Mouse (Mus musculus): ENCODE measurements around the gene Hbq1a. TPM values are rescaled to one million over a fixed set of nuclear protein-coding genes. Genes with fewer than 3 reads are reported as not detected.
"Not testable (repeated sequence)": the region's sequence is repeated elsewhere in the genome, so short reads cannot be mapped to it uniquely, and the experiment has no call there.

Gene Hbq1a
- polyA plus RNA-seq (2014; fragmentation: Nextera tagmentation; extraction: Ambion mirVana): not detected in 2 replicates

- H3K4me2 ChIP-seq (ENCODE audit: low read length): peak within 1 kb of the TSS; percentile 41
- H3K9ac ChIP-seq (ENCODE audit: low read length); H3K36me3 ChIP-seq (ENCODE audit: control insufficient read depth, insufficient read depth, low read length); H3K27ac ChIP-seq (ENCODE audit: low read depth); H3K4me1 ChIP-seq (replicated peaks; ENCODE audit: control insufficient read depth, insufficient read depth, low read length); H3K4me3 ChIP-seq (ENCODE audit: low read depth, low read length); H3K27me3 ChIP-seq (replicated peaks; ENCODE audit: control insufficient read depth, insufficient read depth, low read length); H3K9me3 ChIP-seq (ENCODE audit: control insufficient read depth, low read length): not testable (repeated sequence)
- peak; percentile 73 for DNase-seq (ENCODE audit: low spot score)
- 4% methylated on average over 16 of the region's 16 CpGs for WGBS
- ATAC-seq (replicated peaks; ENCODE audit: low FRiP score, low TSS enrichment, low read depth): 0 out of 2 replicates have a peak, but pooled peaks have one; percentile 30
These were observed at the start of gene Hbq1a for GRCm38 (mm10) chr11:32299865-32300264. Hbq1a (plus strand) TSS chr11:32300069.

- Histone ChIP-seq H3K4me3 (ENCODE audit: low read depth, low read length) (no peak overlapping the region), H3K27ac (ENCODE audit: low read depth) (no peak overlapping the region), H3K36me3 (ENCODE audit: control insufficient read depth, insufficient read depth, low read length) (peaks cover 77% of the 10 kb centered on the region), H3K27me3 (replicated peaks; ENCODE audit: control insufficient read depth, insufficient read depth, low read length) (no peaks in the 10 kb centered on the region), H3K4me2 (ENCODE audit: low read length) (no peak overlapping the region), H3K4me1 (replicated peaks; ENCODE audit: control insufficient read depth, insufficient read depth, low read length) (no peaks in the 10 kb centered on the region), H3K9me3 (ENCODE audit: control insufficient read depth, low read length) (no peaks in the 10 kb centered on the region), H3K9ac (ENCODE audit: low read length) (no peak overlapping the region)
- whole genome bisulfite sequencing: 87% methylated on average over 8 of the region's 8 CpGs
- no peak for DNase-seq (ENCODE audit: low spot score)
- ATAC-seq (replicated peaks; ENCODE audit: low FRiP score, low TSS enrichment, low read depth): no peak
These were observed 48.7 kb upstream of the Hbq1a start for GRCm38 (mm10) chr11:32250880-32251763.

- H3K36me3 ChIP-seq (ENCODE audit: control insufficient read depth, insufficient read depth, low read length): peaks cover 57% of the 10 kb centered on the region
- WGBS: 100% methylated on average over 1 of the region's 1 CpGs
These were observed 46.7 kb upstream of the Hbq1a start for GRCm38 (mm10) chr11:32253121-32253520.

GRCm38 (mm10) chr11:32256146-32256545 lies 43.7 kb upstream of the Hbq1a start:
- 92% methylated on average over 1 of the region's 1 CpGs for WGBS
- ATAC-seq (replicated peaks; ENCODE audit: low FRiP score, low TSS enrichment, low read depth) (no peak), DNase-seq (ENCODE audit: low spot score) (no peak)
- Histone ChIP-seq H3K9me3 (ENCODE audit: control insufficient read depth, low read length) (no peaks in the 10 kb centered on the region), H3K9ac (ENCODE audit: low read length) (no peak overlapping the region), H3K36me3 (ENCODE audit: control insufficient read depth, insufficient read depth, low read length) (peaks cover 50% of the 10 kb centered on the region), H3K4me3 (ENCODE audit: low read depth, low read length) (no peak overlapping the region), H3K4me2 (ENCODE audit: low read length) (no peak overlapping the region), H3K27me3 (replicated peaks; ENCODE audit: control insufficient read depth, insufficient read depth, low read length) (no peaks in the 10 kb centered on the region), H3K27ac (ENCODE audit: low read depth) (no peak overlapping the region), H3K4me1 (replicated peaks; ENCODE audit: control insufficient read depth, insufficient read depth, low read length) (no peaks in the 10 kb centered on the region)

More at GRCm38 (mm10) chr11:32253121-32253520, 46.7 kb upstream of the Hbq1a start:
- Histone ChIP-seq H3K4me1 (replicated peaks; ENCODE audit: control insufficient read depth, insufficient read depth, low read length) (no peaks in the 10 kb centered on the region), H3K4me2 (ENCODE audit: low read length) (no peak overlapping the region), H3K9me3 (ENCODE audit: control insufficient read depth, low read length) (no peaks in the 10 kb centered on the region), H3K4me3 (ENCODE audit: low read depth, low read length) (no peak overlapping the region), H3K27me3 (replicated peaks; ENCODE audit: control insufficient read depth, insufficient read depth, low read length) (no peaks in the 10 kb centered on the region), H3K9ac (ENCODE audit: low read length) (no peak overlapping the region), H3K27ac (ENCODE audit: low read depth) (no peak overlapping the region)
- DNase-seq (ENCODE audit: low spot score): no peak
- ATAC-seq (replicated peaks; ENCODE audit: low FRiP score, low TSS enrichment, low read depth): no peak

GRCm38 (mm10) chr11:32256566-32256965 lies 43.3 kb upstream of the Hbq1a start:
- H3K36me3 ChIP-seq (ENCODE audit: control insufficient read depth, insufficient read depth, low read length): peaks cover 51% of the 10 kb centered on the region
- no peaks in the 10 kb centered on the region for H3K4me1 ChIP-seq (replicated peaks; ENCODE audit: control insufficient read depth, insufficient read depth, low read length)
- WGBS: 87% methylated on average over 3 of the region's 3 CpGs

GRCm38 (mm10) chr11:32262674-32263415 lies 37.0 kb upstream of the Hbq1a start:
- H3K4me2 ChIP-seq (ENCODE audit: low read length): no peak overlapping the region
- no peaks in the 10 kb centered on the region for H3K27me3 ChIP-seq (replicated peaks; ENCODE audit: control insufficient read depth, insufficient read depth, low read length)
- H3K4me3 ChIP-seq (ENCODE audit: low read depth, low read length): no peak overlapping the region
- peaks cover 21% of the 10 kb centered on the region for H3K36me3 ChIP-seq (ENCODE audit: control insufficient read depth, insufficient read depth, low read length)
- H3K9ac ChIP-seq (ENCODE audit: low read length): no peak overlapping the region
- H3K27ac ChIP-seq (ENCODE audit: low read depth): no peak overlapping the region
- 61% methylated on average over 10 of the region's 10 CpGs for WGBS
- no peak for DNase-seq (ENCODE audit: low spot score)
- 0 out of 2 replicates have a peak, but pooled peaks cover 7% of the 10 kb centered on the region for H3K4me1 ChIP-seq (replicated peaks; ENCODE audit: control insufficient read depth, insufficient read depth, low read length)
- no peaks in the 10 kb centered on the region for H3K9me3 ChIP-seq (ENCODE audit: control insufficient read depth, low read length)
- no peak for ATAC-seq (replicated peaks; ENCODE audit: low FRiP score, low TSS enrichment, low read depth)

More at GRCm38 (mm10) chr11:32256566-32256965, 43.3 kb upstream of the Hbq1a start:
- no peak overlapping the region for H3K4me3 ChIP-seq (ENCODE audit: low read depth, low read length)
- H3K27me3 ChIP-seq (replicated peaks; ENCODE audit: control insufficient read depth, insufficient read depth, low read length): no peaks in the 10 kb centered on the region
- no peak overlapping the region for H3K9ac ChIP-seq (ENCODE audit: low read length)
- no peak overlapping the region for H3K27ac ChIP-seq (ENCODE audit: low read depth)
- no peak for DNase-seq (ENCODE audit: low spot score)
- H3K9me3 ChIP-seq (ENCODE audit: control insufficient read depth, low read length): no peaks in the 10 kb centered on the region
- no peak overlapping the region for H3K4me2 ChIP-seq (ENCODE audit: low read length)
- ATAC-seq (replicated peaks; ENCODE audit: low FRiP score, low TSS enrichment, low read depth): no peak

GRCm38 (mm10) chr11:32265117-32265738 lies 34.6 kb upstream of the Hbq1a start:
- H3K9me3 ChIP-seq (ENCODE audit: control insufficient read depth, low read length): no peaks in the 10 kb centered on the region
- no peak overlapping the region for H3K27ac ChIP-seq (ENCODE audit: low read depth)
- no peak overlapping the region for H3K4me2 ChIP-seq (ENCODE audit: low read length)
- DNase-seq (ENCODE audit: low spot score) (no peak), ATAC-seq (replicated peaks; ENCODE audit: low FRiP score, low TSS enrichment, low read depth) (no peak)
- no peak overlapping the region for H3K4me3 ChIP-seq (ENCODE audit: low read depth, low read length)
- no peaks in the 10 kb centered on the region for H3K27me3 ChIP-seq (replicated peaks; ENCODE audit: control insufficient read depth, insufficient read depth, low read length)
- H3K36me3 ChIP-seq (ENCODE audit: control insufficient read depth, insufficient read depth, low read length): peaks cover 12% of the 10 kb centered on the region
- 97% methylated on average over 3 of the region's 3 CpGs for WGBS
- no peak overlapping the region for H3K9ac ChIP-seq (ENCODE audit: low read length)
- H3K4me1 ChIP-seq (replicated peaks; ENCODE audit: control insufficient read depth, insufficient read depth, low read length): 0 out of 2 replicates have a peak, but pooled peaks cover 11% of the 10 kb centered on the region

- Histone ChIP-seq H3K9ac (ENCODE audit: low read length) (no peak overlapping the region), H3K4me3 (ENCODE audit: low read depth, low read length) (no peak overlapping the region), H3K27ac (ENCODE audit: low read depth) (no peak overlapping the region), H3K36me3 (ENCODE audit: control insufficient read depth, insufficient read depth, low read length) (peaks cover 4% of the 10 kb centered on the region; the same call in 1 of the 2 replicates), H3K9me3 (ENCODE audit: control insufficient read depth, low read length) (no peaks in the 10 kb centered on the region), H3K27me3 (replicated peaks; ENCODE audit: control insufficient read depth, insufficient read depth, low read length) (no peaks in the 10 kb centered on the region), H3K4me2 (ENCODE audit: low read length) (no peak overlapping the region), H3K4me1 (replicated peaks; ENCODE audit: control insufficient read depth, insufficient read depth, low read length) (0 out of 2 replicates have a peak, but pooled peaks cover 11% of the 10 kb centered on the region)
- no peak for DNase-seq (ENCODE audit: low spot score)
- no peak for ATAC-seq (replicated peaks; ENCODE audit: low FRiP score, low TSS enrichment, low read depth)
- 92% methylated on average over 6 of the region's 6 CpGs for WGBS
These were observed 33.7 kb upstream of the Hbq1a start for GRCm38 (mm10) chr11:32266194-32266593.
